Mouse (Mus musculus): Measurements from ENCODE around the gene Panx1.

Panx1 gene

DNA sequence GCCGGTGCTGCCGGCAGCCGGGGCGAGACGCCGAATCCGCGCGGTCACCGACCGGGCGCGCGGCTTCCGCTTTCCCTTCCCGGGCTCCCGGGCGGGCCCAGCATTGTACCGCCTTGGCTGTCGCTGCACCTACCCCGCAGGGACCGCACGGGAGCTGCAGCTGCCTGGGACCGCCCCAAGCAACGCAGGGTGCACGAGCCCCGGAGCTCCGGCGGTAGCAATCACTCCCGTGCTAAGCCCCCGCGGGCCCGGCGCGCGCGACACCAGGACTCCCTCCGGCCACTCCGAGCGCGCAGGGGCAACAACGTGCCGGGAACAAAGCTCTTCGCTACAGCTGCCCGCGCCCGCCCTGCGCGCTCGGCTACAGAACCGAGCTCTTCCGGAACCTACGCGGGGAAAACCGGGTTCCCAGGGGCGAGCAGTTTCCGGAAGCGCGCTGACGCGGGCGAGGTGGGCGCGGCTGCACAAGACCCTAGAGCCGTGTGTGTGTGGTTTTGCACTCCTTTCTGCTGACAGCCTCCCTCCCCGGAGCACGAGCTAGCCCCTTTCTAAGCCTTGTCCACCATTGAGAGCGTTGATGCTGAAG is at the start of gene Panx1:
Panx1 (minus strand) TSS at position 395 of the 586 bp plus-strand sequence.
- DNase-seq (ENCODE audit: low spot score), result peak; percentile 64

DNA sequence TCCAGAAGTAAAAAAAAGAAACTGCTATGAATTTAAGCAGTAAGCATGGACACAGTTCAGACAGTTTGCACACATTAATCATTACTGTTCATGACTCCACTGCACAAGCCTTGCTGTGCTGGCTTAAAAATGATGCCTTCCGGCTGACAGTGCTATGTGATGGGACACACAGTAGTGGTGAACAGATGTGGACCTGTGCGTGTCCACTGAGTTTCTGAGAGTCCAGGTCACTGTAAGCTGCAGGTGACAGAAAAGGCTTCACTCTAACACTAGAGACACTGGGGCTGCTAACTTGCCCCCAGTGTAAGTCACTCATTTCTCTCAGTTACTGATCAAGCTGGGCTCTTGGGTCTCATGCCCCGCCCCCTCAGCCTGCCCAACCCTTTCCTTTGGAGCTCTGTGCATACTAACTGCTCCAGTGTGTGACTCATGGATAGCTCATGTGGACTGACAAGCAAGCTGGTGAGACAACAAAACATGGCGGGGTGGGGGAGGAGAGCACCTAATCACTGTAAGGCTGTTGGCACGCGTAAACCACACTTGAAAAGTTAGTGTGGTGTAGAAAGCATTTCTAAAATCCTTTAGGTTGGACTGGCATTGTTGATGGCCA is 23.5 kb upstream of the Panx1 start:
- peak; percentile 67 for DNase-seq (ENCODE audit: low spot score)

DNA sequence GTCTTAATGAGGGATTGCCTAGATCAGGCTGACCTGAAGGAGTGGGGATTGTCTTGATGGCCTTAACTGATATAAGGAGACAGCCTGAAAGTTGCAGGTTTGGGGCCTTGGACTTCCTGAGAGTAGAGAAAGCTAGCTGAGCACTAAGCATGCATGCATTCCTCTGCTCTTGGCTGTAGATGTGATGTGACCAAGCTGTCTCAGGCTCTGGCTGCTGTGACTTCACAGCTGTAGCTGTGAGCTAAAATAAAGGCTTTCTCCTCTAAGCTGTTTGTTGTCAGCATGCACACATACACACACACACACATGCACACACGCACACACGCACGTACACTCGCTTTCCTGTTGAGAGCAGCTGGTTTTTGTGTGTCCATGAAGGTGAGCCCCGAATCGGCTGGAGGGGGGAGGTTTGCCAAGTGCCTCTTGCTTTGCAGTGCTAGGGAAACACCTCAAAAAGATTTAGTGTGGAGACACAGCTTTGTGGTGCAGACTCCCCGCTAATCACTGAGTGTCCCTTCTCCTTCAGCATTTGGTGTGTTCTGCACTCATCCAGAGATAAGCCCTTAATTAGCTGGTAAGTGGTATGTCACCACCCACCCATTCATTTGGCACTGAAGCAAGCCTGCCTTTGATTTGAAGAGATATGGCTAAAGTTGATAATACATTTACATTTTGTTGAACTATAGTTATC is 22.9 kb upstream of the Panx1 start:
- DNase-seq (ENCODE audit: low spot score), result no peak

DNA sequence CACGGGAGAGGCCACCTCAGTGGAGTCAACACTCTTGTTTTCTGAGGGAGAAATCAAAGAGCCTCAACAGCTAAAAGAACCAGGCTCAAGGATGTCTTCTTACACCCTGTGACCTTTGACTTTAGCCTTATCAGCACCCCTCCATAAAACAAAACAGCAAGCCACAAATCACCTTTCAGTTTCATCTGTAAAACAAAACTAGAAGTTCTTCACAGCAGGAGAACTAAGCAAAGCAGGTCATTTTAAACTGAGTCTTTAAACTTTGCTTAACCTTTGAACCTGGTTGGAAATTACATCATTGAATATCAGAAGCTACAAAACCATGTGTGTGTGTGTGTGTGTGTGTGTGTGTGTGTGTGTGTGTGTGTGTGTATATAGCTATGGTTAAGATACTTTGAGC is 18.9 kb upstream of the Panx1 start:
- no peak for DNase-seq (ENCODE audit: low spot score)

DNA sequence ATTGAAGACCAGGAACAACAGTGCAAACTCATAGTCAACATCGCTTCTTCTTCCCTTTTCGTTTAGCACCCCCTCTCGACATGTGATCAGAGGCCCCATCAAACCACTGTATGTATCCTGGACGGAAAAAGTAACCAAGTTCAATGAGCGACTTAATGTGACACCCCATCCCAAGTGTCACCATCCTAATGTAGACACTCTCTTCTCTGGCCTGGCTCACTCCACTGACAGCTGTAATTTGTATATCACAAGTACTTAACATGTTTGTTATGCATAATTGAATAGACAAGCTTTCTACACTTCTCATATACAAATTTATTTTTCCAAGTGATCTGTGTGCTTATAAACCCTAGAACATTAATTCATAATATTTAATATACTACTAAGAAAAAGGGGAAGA is 15.6 kb upstream of the Panx1 start:
- no peak for DNase-seq (ENCODE audit: low spot score)

DNA sequence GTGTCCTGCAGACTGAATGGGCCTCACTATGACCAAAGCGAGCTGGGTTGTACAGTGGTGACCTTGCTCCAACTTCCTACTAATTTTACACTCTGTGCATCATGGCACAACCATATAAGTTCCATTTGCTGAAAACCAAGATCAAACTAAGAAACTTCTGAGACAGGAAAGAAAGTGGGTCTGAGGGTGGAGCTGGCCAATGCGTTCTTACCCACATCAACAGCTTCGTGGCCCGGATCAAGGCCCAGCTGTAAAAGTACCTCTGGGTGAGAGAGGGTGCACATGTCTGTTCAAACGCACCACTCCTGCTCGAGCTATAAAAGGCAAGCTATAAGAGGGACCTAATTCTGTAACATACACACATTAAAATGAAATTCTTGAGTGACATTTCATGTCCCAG is 14.7 kb upstream of the Panx1 start:
- DNase-seq (ENCODE audit: low spot score), result no peak

DNA sequence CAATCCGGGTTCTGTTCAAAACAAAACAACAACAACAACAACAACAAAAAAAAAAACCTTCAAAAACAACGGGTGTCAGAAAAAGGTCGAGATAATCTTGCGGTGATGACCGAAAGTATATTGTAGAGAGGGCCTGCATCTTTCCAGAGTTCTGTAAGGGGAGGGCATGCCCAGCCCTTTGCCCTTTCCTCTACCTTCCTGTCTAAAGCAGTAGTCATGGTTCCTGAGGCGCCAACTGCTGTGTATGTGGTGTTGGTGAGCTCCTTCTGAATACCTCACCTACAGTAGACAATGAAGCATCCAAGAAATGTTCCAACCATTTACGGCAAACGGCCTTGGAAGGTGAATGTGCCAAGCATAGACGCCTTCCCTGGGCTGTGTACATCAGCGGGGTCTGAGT is 462 bp upstream of the Panx1 start:
- no peak for DNase-seq (ENCODE audit: low spot score)

DNA sequence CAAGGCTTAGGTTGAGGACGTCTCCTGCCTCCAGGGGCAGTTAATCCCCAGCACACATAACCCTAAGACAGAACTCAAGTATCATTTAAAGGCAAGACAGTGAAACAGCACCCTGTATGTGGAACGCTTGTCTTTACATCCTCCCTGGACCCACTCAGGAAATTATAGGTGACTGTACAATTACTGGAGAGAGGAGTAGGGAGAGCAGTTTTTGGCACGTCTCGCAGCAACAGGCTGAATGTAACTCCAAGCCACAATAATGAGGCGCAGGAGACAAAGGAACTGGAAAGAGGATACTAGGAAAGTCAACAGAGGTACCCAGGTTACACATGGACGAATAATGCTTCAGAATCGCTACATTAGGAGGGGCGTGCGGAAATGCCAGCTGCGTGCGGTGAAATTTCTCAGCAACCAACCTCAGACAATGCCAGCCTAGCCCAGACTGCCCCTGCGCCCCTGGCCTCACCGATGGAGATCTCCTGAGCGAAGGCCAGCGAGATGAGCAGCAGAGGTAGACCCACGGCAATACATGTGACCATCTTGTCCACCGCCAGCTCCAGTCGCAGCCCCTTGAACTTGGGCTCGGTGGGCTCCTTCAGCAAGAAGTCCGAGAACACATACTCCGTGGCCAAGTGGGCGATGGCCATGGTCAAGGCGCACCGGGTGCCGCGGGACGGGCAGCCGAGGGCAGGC is 741 bp downstream of the Panx1 start:
- no peak for DNase-seq (ENCODE audit: low spot score)

DNA sequence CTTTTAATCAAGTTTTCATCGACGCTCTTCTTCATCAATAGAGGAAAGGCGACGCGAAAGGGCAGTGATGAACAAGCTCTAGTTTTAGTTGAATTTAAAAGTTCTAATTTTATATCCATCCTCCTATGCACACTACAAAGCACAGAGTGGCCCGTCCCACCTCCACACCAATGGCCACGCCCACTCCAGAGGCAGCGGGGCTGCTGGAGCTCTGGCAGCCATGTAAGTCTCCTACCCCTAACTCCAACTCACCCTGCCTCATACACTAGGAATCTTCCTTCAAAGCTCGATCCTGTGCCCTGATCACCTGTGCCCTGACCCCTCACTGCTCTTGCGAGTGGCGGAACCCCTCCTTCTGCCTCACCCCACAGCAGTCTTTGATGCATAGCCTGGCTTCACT is 3.7 kb downstream of the Panx1 start:
- no peak for DNase-seq (ENCODE audit: low spot score)

DNA sequence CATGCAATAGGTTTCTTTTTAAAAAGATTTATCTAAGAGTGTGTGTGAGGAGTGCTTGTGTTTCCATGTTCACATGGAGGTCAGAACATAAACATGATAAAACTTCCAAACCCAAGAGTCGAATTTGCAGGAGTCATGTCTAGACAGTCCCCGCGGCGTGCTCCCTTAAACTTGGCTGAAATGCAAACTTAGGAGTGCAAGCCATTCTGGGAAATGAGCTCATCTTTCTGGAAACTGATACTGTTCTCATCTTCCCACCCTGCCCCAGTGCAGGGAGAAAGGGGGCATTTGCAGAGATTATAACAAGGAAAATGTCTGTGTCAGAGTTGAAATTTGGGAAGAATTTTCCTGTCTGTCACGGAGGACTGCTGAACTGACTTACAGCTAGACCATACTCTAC is 5.4 kb downstream of the Panx1 start:
- no peak for DNase-seq (ENCODE audit: low spot score)

DNA sequence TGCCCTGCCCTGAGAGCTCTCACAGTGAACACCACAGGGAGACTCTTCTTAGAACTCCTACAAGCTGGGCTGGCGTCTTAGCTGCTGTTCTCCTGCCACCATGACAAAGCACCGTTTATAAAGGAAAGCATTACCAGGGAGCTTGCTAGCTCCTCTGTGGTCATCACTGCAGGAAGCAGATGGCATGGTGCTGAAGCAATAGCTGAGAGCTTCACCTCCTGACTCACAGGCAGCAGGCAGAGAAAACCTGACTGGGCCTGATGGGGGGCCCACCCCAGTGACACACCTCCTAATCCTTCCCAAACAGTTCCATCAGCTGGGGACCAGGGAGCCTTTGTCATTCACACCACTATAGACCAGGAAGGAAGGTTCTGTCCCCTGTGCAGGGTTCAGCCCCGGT is 7.6 kb downstream of the Panx1 start:
- no peak for DNase-seq (ENCODE audit: low spot score)

DNA sequence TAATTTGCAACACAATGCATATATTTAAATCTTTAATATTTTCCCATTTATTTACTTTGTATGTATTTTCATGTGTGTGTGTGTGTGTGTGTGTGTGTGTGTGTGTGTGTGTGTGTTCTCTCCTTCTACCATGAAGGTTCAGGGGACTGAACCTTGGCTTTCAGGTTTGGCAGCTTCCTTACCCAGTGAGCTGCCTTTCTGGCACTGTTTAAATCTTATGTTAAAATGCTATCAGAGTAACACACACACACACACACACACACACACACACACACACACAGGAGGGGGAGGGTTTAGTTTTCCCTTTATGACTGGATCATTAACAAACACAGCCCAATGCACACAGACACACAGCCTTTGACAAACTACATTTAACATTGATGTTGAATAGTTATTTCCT is 8.0 kb downstream of the Panx1 start:
- DNase-seq (ENCODE audit: low spot score), result peak; percentile 59

DNA sequence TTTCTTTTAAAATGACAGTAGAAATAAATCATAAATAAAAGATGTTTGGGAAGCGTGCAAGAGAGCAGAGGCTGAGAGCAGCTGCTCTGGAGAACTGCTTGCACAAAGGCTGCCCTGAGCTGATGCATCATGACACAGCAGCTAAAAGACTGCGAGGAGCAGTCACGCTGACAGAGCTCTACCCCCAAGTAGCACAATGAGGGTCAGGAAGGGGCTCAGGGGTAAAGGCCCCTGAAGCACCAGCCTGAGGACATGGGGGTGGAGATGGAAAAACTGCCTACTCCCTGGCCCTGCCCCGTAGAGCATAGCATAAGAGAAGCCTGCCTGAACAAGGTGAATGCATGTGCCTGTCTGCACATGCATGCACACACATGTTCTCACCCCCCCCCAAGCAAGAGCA is 8.5 kb downstream of the Panx1 start:
- no peak for DNase-seq (ENCODE audit: low spot score)

DNA sequence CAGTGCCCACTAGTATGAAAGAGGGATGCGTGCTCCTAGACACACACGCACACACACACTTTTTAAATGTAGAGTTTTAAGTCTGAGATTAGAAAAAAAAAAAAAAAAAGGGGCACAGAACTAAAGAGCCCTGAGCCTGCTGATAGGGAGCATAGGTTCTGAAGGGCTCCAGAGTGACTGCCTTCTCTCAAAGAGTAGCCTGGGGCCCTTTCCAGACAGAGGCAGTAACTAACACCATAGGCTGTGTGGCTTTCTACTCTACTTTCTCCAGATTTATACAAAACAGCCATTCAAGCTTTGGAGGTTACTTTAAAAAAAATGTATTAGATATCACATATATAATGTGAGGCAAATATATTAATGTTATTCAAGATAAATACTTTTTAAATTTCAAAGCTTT is 8.9 kb downstream of the Panx1 start:
- DNase-seq (ENCODE audit: low spot score), result no peak

DNA sequence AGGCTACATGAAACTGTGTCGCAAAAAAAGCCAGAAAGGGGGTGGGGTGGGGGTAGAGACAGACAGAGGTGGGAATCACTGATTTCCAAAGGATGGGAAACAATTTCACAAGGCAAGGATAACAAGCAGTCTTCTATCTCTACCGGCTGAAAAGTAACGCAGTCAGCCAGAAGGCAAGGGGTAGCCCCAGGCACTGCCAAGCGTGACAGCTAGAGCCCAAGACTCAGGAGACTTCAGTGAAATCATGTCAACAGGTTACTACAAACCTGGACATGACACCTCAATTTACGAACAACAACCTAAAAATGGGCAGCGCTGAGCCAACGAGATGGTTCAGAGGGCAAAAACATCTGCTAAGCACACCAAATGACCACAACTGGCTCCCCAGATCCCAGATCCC is 9.3 kb downstream of the Panx1 start:
- DNase-seq (ENCODE audit: low spot score), result no peak

DNA sequence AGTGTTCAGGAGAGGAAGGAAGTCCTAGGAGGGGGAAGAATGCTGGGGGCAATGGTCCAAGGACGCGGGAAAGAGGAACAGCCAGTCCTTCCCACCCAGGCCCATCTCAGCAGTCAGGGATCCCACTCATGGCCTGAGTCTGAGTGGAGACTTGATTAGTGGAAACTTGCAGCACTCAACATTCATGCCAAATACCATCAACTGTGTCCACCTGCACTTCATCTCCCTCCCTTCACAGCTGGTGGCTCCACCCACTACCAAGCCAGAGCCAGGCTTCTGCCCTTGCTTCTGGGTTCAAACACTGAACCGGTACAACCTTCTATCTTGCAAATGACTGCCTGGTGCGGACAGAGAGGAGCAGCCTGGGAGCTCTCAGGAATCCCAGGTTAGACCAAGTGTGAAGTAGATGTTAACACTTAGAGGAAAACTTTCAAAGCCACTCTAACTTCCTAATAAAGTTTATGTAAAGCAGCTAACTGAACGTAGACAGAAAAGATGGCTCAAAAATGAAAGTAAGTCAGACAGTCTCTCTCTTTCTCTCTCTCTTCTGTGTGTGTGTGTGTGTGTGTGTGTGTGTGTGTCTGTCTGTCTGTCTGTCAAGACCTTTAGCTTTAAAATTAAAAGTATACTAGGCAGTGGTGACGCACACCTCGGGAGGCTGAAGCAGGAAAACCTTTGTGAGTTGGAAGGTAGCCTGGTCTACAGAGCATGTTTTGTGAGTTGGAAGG is 10.6 kb downstream of the Panx1 start:
- DNase-seq (ENCODE audit: low spot score), result no peak

DNA sequence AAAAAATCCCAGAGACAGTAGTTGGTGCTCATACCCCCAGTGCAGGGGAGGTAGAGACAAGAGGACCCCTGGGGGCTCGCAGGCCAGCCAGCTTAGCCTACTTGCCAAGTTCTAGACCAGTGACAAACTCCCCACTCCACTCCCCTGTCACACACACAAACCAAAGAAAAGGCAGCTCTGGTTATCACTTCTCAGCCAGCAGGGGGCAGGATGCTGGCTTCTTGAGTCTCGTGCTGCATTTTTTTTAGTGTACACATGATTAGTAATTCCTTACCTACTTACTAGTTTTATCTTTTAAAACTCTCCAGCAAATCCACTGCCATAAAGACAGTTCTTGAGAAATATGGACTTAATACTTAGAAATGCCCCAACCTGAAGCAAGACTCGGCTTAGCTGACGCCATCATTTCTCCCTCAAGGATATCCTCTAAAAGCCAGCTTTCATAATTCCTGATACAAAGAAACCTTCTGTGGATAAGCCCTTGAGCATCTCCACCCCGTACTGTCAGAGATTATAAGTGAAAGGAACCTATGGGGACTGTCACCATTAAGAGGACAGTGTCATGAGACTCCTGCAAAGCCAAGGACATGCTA is 11.6 kb downstream of the Panx1 start:
- peak; percentile 35 for DNase-seq (ENCODE audit: low spot score)

DNA sequence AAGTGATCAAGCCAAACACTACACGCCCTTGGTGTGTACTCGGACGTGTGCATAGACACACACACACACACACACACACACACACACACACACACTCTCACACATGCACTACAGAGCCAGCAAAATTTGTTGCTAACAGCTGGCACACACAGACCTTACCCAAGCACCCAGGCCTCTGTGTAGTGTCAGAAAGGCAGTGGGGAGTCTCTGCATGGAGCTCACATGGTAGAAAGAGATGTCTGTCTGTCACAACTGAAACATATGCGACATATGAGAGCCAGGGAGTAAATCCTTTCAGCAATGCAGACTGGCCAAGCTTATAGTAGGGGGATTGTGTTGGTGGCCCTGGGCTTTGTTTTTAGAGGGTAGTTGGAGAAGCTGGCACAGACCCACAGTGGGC is 12.5 kb downstream of the Panx1 start:
- DNase-seq (ENCODE audit: low spot score), result no peak

DNA sequence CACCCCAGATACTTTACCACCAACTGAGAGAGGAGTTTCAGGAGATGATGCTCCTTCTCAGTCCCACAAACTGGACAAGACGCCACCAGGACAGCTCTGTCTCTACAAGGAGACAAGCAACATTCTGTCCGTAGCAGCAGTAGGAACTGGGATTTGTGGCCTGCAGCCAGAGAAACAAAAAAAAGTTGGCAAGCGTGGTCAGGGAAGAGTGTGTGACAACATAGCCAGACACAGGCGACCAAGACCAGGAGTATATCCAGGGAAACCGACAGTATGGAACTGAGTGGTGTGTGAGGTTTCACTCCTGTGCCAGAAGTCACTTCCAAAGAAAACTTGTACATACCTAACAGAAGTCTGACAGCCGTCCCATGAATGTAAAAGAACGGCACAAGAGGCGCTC is 14.5 kb downstream of the Panx1 start:
- DNase-seq (ENCODE audit: low spot score), result no peak

DNA sequence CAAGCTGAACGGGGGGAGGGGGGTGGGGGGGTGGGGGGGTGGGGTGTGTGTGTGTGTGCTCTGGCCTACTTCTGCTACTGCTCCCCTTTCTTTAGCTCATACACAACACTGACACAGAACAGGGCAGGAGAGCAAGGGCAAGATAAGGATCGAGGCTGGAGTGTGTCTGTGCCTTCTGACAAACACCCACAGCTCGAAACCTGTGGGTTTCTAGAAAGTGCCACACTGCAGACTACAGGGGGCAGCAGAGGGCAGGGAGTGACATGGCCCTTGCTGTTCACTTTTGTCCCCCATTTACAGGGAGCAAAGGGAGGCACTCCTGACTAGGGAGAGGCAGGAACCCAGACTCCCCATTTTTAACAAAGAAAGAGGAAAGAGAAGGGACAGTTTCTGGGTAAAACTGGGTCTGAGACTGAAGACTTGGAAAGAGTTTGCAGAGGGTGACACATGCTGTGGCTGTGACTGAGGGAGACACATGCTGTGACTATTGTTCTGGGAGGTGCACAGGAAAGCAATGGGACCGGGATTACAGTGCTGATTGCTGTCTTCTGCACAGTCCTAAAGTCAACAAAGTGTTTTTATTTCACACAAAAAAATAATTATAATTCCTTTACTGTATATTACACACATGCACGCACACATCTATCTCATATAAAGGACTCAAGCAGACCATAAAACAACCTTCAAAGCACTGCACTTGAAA is 16.1 kb downstream of the Panx1 start:
- peak; percentile 66 for DNase-seq (ENCODE audit: low spot score)

DNA sequence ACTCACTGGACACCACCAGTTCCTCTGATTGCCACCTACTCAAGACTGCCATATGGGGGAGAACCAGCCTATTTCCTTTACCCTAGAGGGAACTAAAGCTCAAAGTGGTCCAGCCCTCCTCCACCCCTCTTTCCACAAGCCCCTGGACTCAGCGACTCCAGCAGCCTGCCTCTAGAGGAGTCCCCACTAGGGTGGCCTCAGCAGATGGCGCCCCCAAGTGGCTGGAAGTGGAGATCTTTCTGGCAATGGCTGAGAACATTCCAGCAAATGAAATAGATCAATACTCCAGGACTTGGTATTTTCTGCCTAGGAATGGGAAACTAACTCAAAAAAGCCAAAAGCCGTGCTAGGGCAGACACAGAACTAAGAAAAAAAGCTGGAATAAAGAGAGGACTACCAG is 17.6 kb downstream of the Panx1 start:
- no peak for DNase-seq (ENCODE audit: low spot score)

DNA sequence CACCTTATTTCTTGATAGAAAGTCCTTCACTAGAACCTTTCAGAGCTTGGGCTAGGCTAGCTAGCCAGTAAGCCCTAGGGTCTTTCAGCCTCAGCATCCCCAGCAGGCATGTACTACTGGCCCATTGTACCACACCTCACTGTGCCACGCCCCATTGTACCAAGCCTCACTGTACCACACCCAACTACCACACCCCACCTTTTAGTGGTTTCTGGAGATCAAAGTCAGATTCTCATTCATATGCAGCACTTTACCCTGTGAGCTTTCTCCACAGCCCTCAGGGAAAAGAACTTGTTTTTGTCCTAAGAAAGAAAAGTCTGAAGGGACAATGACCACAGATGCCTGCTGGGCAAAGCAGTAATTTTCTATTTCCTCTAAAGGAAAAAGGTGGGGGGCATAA is 22.2 kb downstream of the Panx1 start:
- no peak for DNase-seq (ENCODE audit: low spot score)

Measured in urinary bladder, postnatal 14 days (tissue).